11 mouse cellular contexts compared by ENCODE assay signal in genomic region chr11:57527506-57527905, GRCm38 (mm10).
"Had no signal": no experiment of that assay in that cellular context is flagged by ENCODE, and none has a peak within 500 bp of the region (broad histone marks: within the 10 kb centered on the region; RNA-seq: fewer than 3 reads in every experiment).

No protein-coding gene starts in this region.

- H3K27ac ChIP-seq: limb, embryonic 12.5 days; liver, embryonic 13.5 days; lung, embryonic 15.5 days; midbrain, embryonic 12.5 days; stomach, postnatal 0 days had no signal

- H3K4me1 ChIP-seq: limb, embryonic 12.5 days had no signal

- H3K9ac ChIP-seq: limb, embryonic 12.5 days; liver, embryonic 13.5 days; liver, postnatal 0 days; lung, embryonic 15.5 days; midbrain, embryonic 12.5 days had no signal

- H3K27me3 ChIP-seq: limb, embryonic 12.5 days; liver, embryonic 13.5 days; lung, embryonic 15.5 days; midbrain, embryonic 12.5 days had no signal

- DNase-seq: kidney, postnatal 25 days; liver; liver, embryonic 13.5 days; liver, postnatal 0 days; right cerebral cortex, postnatal 25 days; thymus, adult 18-20 months; thymus, postnatal 14 days had no signal

- H3K4me2 ChIP-seq: limb, embryonic 12.5 days; liver, embryonic 13.5 days; lung, embryonic 15.5 days; midbrain, embryonic 12.5 days had no signal

- H3K9me3 ChIP-seq: limb, embryonic 12.5 days; liver, embryonic 13.5 days; lung, embryonic 15.5 days; midbrain, embryonic 12.5 days had no signal

- H3K4me3 ChIP-seq: limb, embryonic 12.5 days; liver, embryonic 13.5 days; lung, embryonic 15.5 days; midbrain, embryonic 12.5 days had no signal

- ATAC-seq: liver, postnatal 0 days had no signal
